Mouse (Mus musculus): ENCODE data around the gene Gm20795.
"Not testable (repeated sequence)": the region's sequence is repeated elsewhere in the genome, so short reads cannot be mapped to it uniquely, and the experiment has no call there.

Gene Gm20795

DNA sequence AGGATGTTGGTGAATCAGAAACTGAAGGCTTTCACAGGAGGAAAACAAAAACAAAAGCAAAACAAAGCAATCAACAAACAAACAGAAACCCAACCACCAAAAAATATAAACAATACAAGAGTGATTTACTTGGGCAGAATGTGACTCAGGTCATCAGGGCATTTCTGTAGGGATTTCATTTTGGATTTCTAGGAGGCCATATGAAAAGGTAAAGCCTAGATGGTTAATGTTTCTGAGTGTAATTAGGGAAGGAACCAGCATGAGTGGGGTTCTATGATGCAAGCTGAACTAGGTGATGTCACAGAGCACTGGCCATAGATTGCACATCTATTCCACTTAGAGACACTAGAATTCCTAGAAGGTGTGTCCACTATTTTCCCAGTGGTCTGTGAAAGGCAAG, at the start of gene Gm20795:
Gm20795 (plus strand) TSS at position 301 of the 400 bp plus-strand sequence.
- DNase-seq (ENCODE audit: low read depth, low spot score): not testable (repeated sequence)

DNA sequence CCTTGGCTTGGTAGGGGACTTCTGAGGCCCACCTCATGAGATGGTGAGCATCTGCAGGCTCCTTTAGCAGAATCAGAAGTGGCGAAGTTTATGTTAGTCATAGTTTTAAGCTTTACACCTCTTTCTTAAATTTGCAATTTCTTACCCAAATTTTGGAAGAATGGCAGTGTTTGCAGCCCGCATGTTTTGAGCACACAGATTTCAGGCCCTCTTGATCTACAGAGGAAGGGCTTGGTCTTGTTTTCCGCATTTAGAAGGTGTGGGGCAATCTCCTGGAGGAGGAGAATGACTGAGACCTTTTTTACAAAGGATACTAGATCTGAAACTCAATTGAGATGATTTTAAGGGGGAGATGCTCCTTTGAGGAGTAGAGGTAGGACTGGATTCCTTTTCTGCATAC, 29.0 kb upstream of the Gm20795 start, which contains the start of gene Gm21797:
Gm21797 (minus strand) TSS at position 101 of the 400 bp plus-strand sequence.
- DNase-seq (ENCODE audit: low read depth, low spot score): not testable (repeated sequence)
